Mouse (Mus musculus) E14TG2a.4 (cell line): ENCODE measurements at regions not wholly inside any gene's neighbourhood (a gene's known extent, or its start where the extent isn't known, plus 50 kb on each side); places are given as distances from the start of the nearest gene placed in this dataset.

Experiments used
- CTCF ChIP-seq: conservative IDR thresholded peaks from 2 replicates; pipeline ENCODE4 v1.5.1; 2014; ENCODE audit warnings: low read length
- POU5F1 ChIP-seq: IDR thresholded peaks from 2 replicates; pipeline ENCODE4 v1.6.1; 2014; ENCODE audit warnings: low read length, borderline replicate concordance

DNA sequence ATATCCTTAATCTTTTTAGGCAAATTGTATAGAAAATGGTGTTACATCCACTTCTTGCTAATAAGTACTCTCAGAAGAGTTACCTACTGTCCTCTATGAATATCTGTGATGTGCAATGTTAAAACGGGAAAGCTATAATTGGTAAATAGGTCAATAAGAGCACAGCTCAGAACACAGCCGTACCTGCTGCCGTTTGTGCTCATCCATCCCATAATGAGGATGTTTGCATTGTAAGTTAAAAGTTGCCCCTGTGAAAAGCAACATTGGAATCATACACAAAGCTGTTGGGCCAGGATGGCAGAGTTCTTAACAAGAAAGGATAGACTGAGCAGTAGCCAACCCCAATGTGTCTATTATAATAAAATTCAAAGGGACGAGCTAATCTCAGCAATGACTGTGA lies 476.6 kb downstream of the Ptprc start:
- TF ChIP-seq CTCF = no peak
- no peak for TF ChIP-seq POU5F1
